Mouse (Mus musculus) retina, adult 2 months (tissue): Measurements from ENCODE around the gene Izumo2.

ENCODE experiments used
- DNase-seq: peaks from one replicate; pipeline ENCODE4 v3.0.0-alpha.2; 2012; ENCODE audit warnings: low read depth, low spot score

Gene Izumo2

GRCm38 (mm10) chr7:44760366-44760765 lies 51.8 kb downstream of the Izumo2 start:
- DNase-seq: no peak

GRCm38 (mm10) chr7:44768129-44768528 lies 59.6 kb downstream of the Izumo2 start:
- no peak for DNase-seq
